Mouse (Mus musculus) testis, adult 2 months (tissue): ENCODE data around the gene Col4a4.

ENCODE experiments used
- CTCF ChIP-seq: fragments of 200-500 bp; IDR thresholded peaks from 2 replicates; pipeline ENCODE4 v1.5.1; 2012; ENCODE audit warnings: low read depth, mild to moderate bottlenecking, inconsistent platforms, low read length, moderate library complexity; ENCODE audit not compliant: control insufficient read depth, insufficient read depth, insufficient replicate concordance
- POLR2A ChIP-seq: fragments of 200-500 bp; IDR thresholded peaks from 2 replicates; pipeline ENCODE4 v1.6.1; 2012; ENCODE audit warnings: low read depth, mild to moderate bottlenecking, inconsistent platforms, low read length, moderate library complexity; ENCODE audit not compliant: control insufficient read depth

DNA sequence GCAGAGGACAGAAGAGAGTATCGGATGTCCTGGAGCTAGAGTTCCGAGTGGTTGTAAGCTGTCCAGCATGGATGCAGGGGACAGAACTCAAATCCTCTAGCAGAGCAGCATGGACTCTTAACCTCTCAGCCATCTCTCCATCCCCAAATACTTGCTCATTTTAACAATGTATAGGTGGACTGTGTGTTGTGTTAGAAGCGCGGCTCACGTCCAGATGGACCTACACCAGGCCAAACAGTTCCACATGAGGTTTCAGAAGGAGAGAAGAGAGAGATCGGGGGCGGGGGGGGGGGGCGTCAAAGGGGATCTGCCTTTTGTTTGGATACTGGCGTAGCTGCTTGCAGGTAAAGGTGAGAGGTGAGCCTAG, 48.6 kb upstream of the Col4a4 start:
- TF ChIP-seq POLR2A (no peak), CTCF (no peak)
